Mouse (Mus musculus) midbrain, embryonic 14.5 days (tissue): ENCODE results near the gene Ift43. TPM values are rescaled to one million over a fixed set of nuclear protein-coding genes. Genes with fewer than 3 reads are reported as not detected.

ENCODE experiments used
- ATAC-seq: fragments of 200-750 bp; cut with Nextera tagmentation; 2 replicates; pipeline ENCODE4 v1.8.0; 2017; ENCODE audit warnings: moderate number of reproducible peaks, moderate library complexity; ENCODE audit not compliant: low FRiP score, low TSS enrichment
- DNase-seq: peaks from one replicate; pipeline ENCODE4 v3.0.0-alpha.2; 2015
- H3K27ac ChIP-seq: fragments of 300-500 bp; sonication (generic); replicated peaks from 2 replicates; pipeline ENCODE4 v1.5.1; 2014; ENCODE audit warnings: mild to moderate bottlenecking, low read depth, low read length, moderate library complexity
- H3K27me3 ChIP-seq: fragments of 300-500 bp; sonication (generic); 2 replicates; pipeline ENCODE4 v1.6.1; 2014; ENCODE audit warnings: low read length, control low read depth, mixed read lengths; ENCODE audit not compliant: control insufficient read depth, insufficient read depth
- H3K36me3 ChIP-seq: fragments of 300-500 bp; sonication (generic); 2 replicates; pipeline ENCODE4 v1.6.1; 2014; ENCODE audit warnings: low read length, control low read depth; ENCODE audit not compliant: control insufficient read depth, insufficient read depth
- H3K4me1 ChIP-seq: fragments of 300-500 bp; sonication (generic); 2 replicates; pipeline ENCODE4 v1.6.1; 2014; ENCODE audit warnings: mild to moderate bottlenecking, antibody characterized with exemption, low read length, control low read depth; ENCODE audit not compliant: control insufficient read depth, insufficient read depth
- H3K4me2 ChIP-seq: fragments of 300-500 bp; sonication (generic); 2 replicates; pipeline ENCODE4 v1.6.1; 2014; ENCODE audit warnings: mild to moderate bottlenecking, low read length, moderate library complexity
- H3K4me3 ChIP-seq: fragments of 300-500 bp; sonication (generic); replicated peaks from 2 replicates; pipeline ENCODE4 v1.5.1; 2014; ENCODE audit warnings: low read depth, low read length
- H3K9ac ChIP-seq: fragments of 300-500 bp; sonication (generic); replicated peaks from 2 replicates; pipeline ENCODE4 v1.6.1; 2014; ENCODE audit warnings: mild to moderate bottlenecking, low read length, moderate library complexity
- H3K9me3 ChIP-seq: fragments of 300-500 bp; sonication (generic); 2 replicates; pipeline ENCODE4 v1.6.1; 2016; ENCODE audit warnings: low read length, control low read depth, mixed read lengths; ENCODE audit not compliant: control insufficient read depth
- WGBS: fragments of 180-500 bp; shearing (Covaris S2); extraction: QIAGEN DNeasy Blood & Tissue Kit; methylation state at CpG from one replicate; pipeline ENCODE4 v1.1.7; 2014; 5-methylcytosine and 5-hydroxymethylcytosine counted together
- polyA plus RNA-seq: library from polyadenylated mRNA; unstranded; fragments of >200 nt; fragmentation: Nextera tagmentation; extraction: Ambion mirVana; gene quantifications from 2 replicates; pipeline ENCODE4 v1.2.1, GENCODE M21; 2014

The Ift43 gene
- 51.6 and 57.5 TPM in 2 replicates for polyA plus RNA-seq

GRCm38 (mm10) chr12:86082481-86083012 is at the start of gene Ift43:
Ift43 (plus strand) TSS chr12:86082541.
- H3K4me1 ChIP-seq: peaks cover 15% of the 10 kb centered on the region
- H3K27ac ChIP-seq: 0 out of 2 replicates have a peak within 1 kb of the TSS, but pooled peaks have one; percentile 57
- H3K4me3 ChIP-seq: peak within 1 kb of the TSS; percentile 64
- peaks cover 11% of the 10 kb centered on the region for H3K36me3 ChIP-seq
- ATAC-seq: peak; percentile 76
- no peaks in the 10 kb centered on the region for H3K9me3 ChIP-seq
- peak; percentile 95 for DNase-seq
- H3K27me3 ChIP-seq: peaks cover 4% of the 10 kb centered on the region; the same call in 1 of the 2 replicates
- WGBS: under 1% methylated on average over 35 of the region's 35 CpGs
- H3K9ac ChIP-seq: peak within 1 kb of the TSS; percentile 60
- peak within 1 kb of the TSS; percentile 77 for H3K4me2 ChIP-seq

- no peak for DNase-seq
- Histone ChIP-seq H3K4me3 (no peak overlapping the region), H3K4me1 (0 out of 2 replicates have a peak, but pooled peaks cover 4% of the 10 kb centered on the region), H3K27ac (no peak overlapping the region), H3K9ac (no peak overlapping the region), H3K27me3 (no peaks in the 10 kb centered on the region), H3K9me3 (no peaks in the 10 kb centered on the region), H3K36me3 (no peaks in the 10 kb centered on the region), H3K4me2 (no peak overlapping the region)
- ATAC-seq: no peak
These were observed 46.8 kb upstream of the Ift43 start for GRCm38 (mm10) chr12:86035586-86035985.

GRCm38 (mm10) chr12:86036368-86037166 is 45.8 kb upstream of the Ift43 start:
- 40% methylated on average over 9 of the region's 9 CpGs for WGBS
- ATAC-seq (no peak), DNase-seq (no peak)
- Histone ChIP-seq H3K4me1 (0 out of 2 replicates have a peak, but pooled peaks cover 4% of the 10 kb centered on the region), H3K9me3 (no peaks in the 10 kb centered on the region), H3K9ac (no peak overlapping the region), H3K4me3 (no peak overlapping the region), H3K27me3 (no peaks in the 10 kb centered on the region), H3K27ac (no peak overlapping the region), H3K4me2 (no peak overlapping the region), H3K36me3 (no peaks in the 10 kb centered on the region)

GRCm38 (mm10) chr12:86037235-86037921 is 45.0 kb upstream of the Ift43 start:
- H3K9me3 ChIP-seq: no peaks in the 10 kb centered on the region
- no peaks in the 10 kb centered on the region for H3K27me3 ChIP-seq
- H3K4me3 ChIP-seq: no peak overlapping the region
- DNase-seq (peak; percentile 24), ATAC-seq (no peak)
- 27% methylated on average over 12 of the region's 12 CpGs for WGBS
- no peak overlapping the region; the same call in 1 of the 2 replicates for H3K27ac ChIP-seq
- no peak overlapping the region for H3K4me2 ChIP-seq
- no peaks in the 10 kb centered on the region for H3K36me3 ChIP-seq
- H3K9ac ChIP-seq: no peak overlapping the region; the same call in 1 of the 2 replicates
- 0 out of 2 replicates have a peak, but pooled peaks cover 4% of the 10 kb centered on the region for H3K4me1 ChIP-seq

GRCm38 (mm10) chr12:86039078-86039477 is 43.3 kb upstream of the Ift43 start:
- 85% methylated on average over 5 of the region's 5 CpGs for WGBS

GRCm38 (mm10) chr12:86039751-86040150 is 42.6 kb upstream of the Ift43 start:
- no peaks in the 10 kb centered on the region for H3K36me3 ChIP-seq
- WGBS: 90% methylated on average over 6 of the region's 6 CpGs
- 0 out of 2 replicates have a peak, but pooled peaks cover 7% of the 10 kb centered on the region for H3K9me3 ChIP-seq
- no peak overlapping the region for H3K4me3 ChIP-seq
- H3K27me3 ChIP-seq: no peaks in the 10 kb centered on the region
- 0 out of 2 replicates have a peak, but pooled peaks cover 4% of the 10 kb centered on the region for H3K4me1 ChIP-seq
- DNase-seq: no peak
- no peak for ATAC-seq
- no peak overlapping the region for H3K4me2 ChIP-seq
- no peak overlapping the region for H3K27ac ChIP-seq
- no peak overlapping the region for H3K9ac ChIP-seq

More at GRCm38 (mm10) chr12:86039078-86039477, 43.3 kb upstream of the Ift43 start:
- Histone ChIP-seq H3K36me3 (no peaks in the 10 kb centered on the region), H3K9ac (no peak overlapping the region), H3K4me3 (no peak overlapping the region), H3K4me1 (0 out of 2 replicates have a peak, but pooled peaks cover 4% of the 10 kb centered on the region), H3K27me3 (no peaks in the 10 kb centered on the region), H3K4me2 (no peak overlapping the region), H3K27ac (no peak overlapping the region), H3K9me3 (0 out of 2 replicates have a peak, but pooled peaks cover 7% of the 10 kb centered on the region)
- ATAC-seq (no peak), DNase-seq (no peak)

GRCm38 (mm10) chr12:86046141-86046540 is 36.2 kb upstream of the Ift43 start:
- ATAC-seq (no peak), DNase-seq (no peak)
- Histone ChIP-seq H3K27me3 (no peaks in the 10 kb centered on the region), H3K9me3 (0 out of 2 replicates have a peak, but pooled peaks cover 7% of the 10 kb centered on the region), H3K4me2 (no peak overlapping the region), H3K4me3 (no peak overlapping the region), H3K27ac (no peak overlapping the region), H3K4me1 (no peaks in the 10 kb centered on the region), H3K36me3 (no peaks in the 10 kb centered on the region), H3K9ac (no peak overlapping the region)
- 90% methylated on average over 5 of the region's 5 CpGs for WGBS

- Histone ChIP-seq H3K4me1 (no peaks in the 10 kb centered on the region), H3K27me3 (no peaks in the 10 kb centered on the region), H3K4me3 (no peak overlapping the region), H3K4me2 (no peak overlapping the region), H3K27ac (no peak overlapping the region), H3K9me3 (0 out of 2 replicates have a peak, but pooled peaks cover 7% of the 10 kb centered on the region), H3K36me3 (no peaks in the 10 kb centered on the region), H3K9ac (no peak overlapping the region)
- ATAC-seq (no peak), DNase-seq (no peak)
- 94% methylated on average over 2 of the region's 2 CpGs for WGBS
These were observed 35.6 kb upstream of the Ift43 start for GRCm38 (mm10) chr12:86046776-86047175.
